Mouse (Mus musculus) lung, embryonic 14.5 days (tissue): ENCODE data around the gene Btbd35f12. TPM values are rescaled to one million over a fixed set of nuclear protein-coding genes. Genes with fewer than 3 reads are reported as not detected.
"Not testable (repeated sequence)": the region's sequence is repeated elsewhere in the genome, so short reads cannot be mapped to it uniquely, and the experiment has no call there.

Source experiments
- ATAC-seq: fragments of 200-750 bp; cut with Nextera tagmentation; 2 replicates; pipeline ENCODE4 v1.8.0; 2017; ENCODE audit warnings: mild to moderate bottlenecking, moderate TSS enrichment, moderate library complexity; ENCODE audit not compliant: insufficient read depth
- DNase-seq: peaks from one replicate; pipeline ENCODE4 v3.0.0-alpha.2; 2015
- H3K27ac ChIP-seq: fragments of 300-500 bp; sonication (generic); 2 replicates; pipeline ENCODE4 v1.5.1; 2014; ENCODE audit warnings: low read depth, mild to moderate bottlenecking, moderate library complexity
- H3K27me3 ChIP-seq: fragments of 300-500 bp; sonication (generic); 2 replicates; pipeline ENCODE4 v1.6.1; 2014; ENCODE audit warnings: low read length, control low read depth; ENCODE audit not compliant: insufficient read depth
- H3K36me3 ChIP-seq: fragments of 300-500 bp; sonication (generic); 2 replicates; pipeline ENCODE4 v1.6.1; 2014; ENCODE audit warnings: control low read depth; ENCODE audit not compliant: insufficient read depth
- H3K4me1 ChIP-seq: fragments of 300-500 bp; sonication (generic); 2 replicates; pipeline ENCODE4 v1.6.1; 2014; ENCODE audit warnings: antibody characterized with exemption, control low read depth; ENCODE audit not compliant: insufficient read depth
- H3K4me2 ChIP-seq: fragments of 300-500 bp; sonication (generic); 2 replicates; pipeline ENCODE4 v1.6.1; 2014; ENCODE audit warnings: mild to moderate bottlenecking
- H3K4me3 ChIP-seq: fragments of 300-500 bp; sonication (generic); 2 replicates; pipeline ENCODE4 v1.5.1; 2014; ENCODE audit warnings: low read depth, low read length
- H3K9ac ChIP-seq: fragments of 300-500 bp; sonication (generic); 2 replicates; pipeline ENCODE4 v1.6.1; 2014
- H3K9me3 ChIP-seq: fragments of 300-500 bp; sonication (generic); 2 replicates; pipeline ENCODE4 v1.6.1; 2016; ENCODE audit warnings: low read depth, low read length, control low read depth
- WGBS: fragments of 180-500 bp; shearing (Covaris S2); extraction: QIAGEN DNeasy Blood & Tissue Kit; methylation state at CpG from one replicate; pipeline ENCODE4 v1.1.7; 2014; 5-methylcytosine and 5-hydroxymethylcytosine counted together
- polyA plus RNA-seq: library from polyadenylated mRNA; unstranded; fragments of >200 nt; fragmentation: Nextera tagmentation; extraction: Ambion mirVana; gene quantifications from 2 replicates; pipeline ENCODE4 v1.2.1, GENCODE M21; 2014

The Btbd35f12 gene
- polyA plus RNA-seq, result not detected in 2 replicates

GRCm38 (mm10) chrX:33313079-33313478, at the start of gene Btbd35f12:
Gene Btbd35f12, plus strand, starts transcription at chrX:33313379.
- H3K4me3 ChIP-seq, H3K36me3 ChIP-seq, H3K27me3 ChIP-seq, DNase-seq, H3K9me3 ChIP-seq, H3K4me1 ChIP-seq, H3K27ac ChIP-seq, ATAC-seq, H3K4me2 ChIP-seq, H3K9ac ChIP-seq: not testable (repeated sequence)
- WGBS, result no CpG with 5 or more reads among the region's 3 CpGs

- H3K27ac ChIP-seq, H3K4me3 ChIP-seq, H3K36me3 ChIP-seq, ATAC-seq, H3K9me3 ChIP-seq, H3K27me3 ChIP-seq, H3K4me2 ChIP-seq, DNase-seq, H3K4me1 ChIP-seq, H3K9ac ChIP-seq: not testable (repeated sequence)
- 85% methylated on average over 2 of the region's 2 CpGs for WGBS
Measured at GRCm38 (mm10) chrX:33353254-33353653, 40.1 kb downstream of the Btbd35f12 start.

Other genes with a start within 250 kb of the Btbd35f12 start
- gene Spin2-ps6, start 78.5 kb upstream of the Btbd35f12 start, polyA plus RNA-seq, result not detected in 2 replicates